Mouse (Mus musculus) lung, postnatal 36 days (tissue): Measurements from ENCODE around the gene Gpc5.

Experiments used
- DNase-seq: peaks from one replicate; pipeline ENCODE4 v3.0.0; 2022; ENCODE audit warnings: mixed read lengths

Gpc5 gene

DNA sequence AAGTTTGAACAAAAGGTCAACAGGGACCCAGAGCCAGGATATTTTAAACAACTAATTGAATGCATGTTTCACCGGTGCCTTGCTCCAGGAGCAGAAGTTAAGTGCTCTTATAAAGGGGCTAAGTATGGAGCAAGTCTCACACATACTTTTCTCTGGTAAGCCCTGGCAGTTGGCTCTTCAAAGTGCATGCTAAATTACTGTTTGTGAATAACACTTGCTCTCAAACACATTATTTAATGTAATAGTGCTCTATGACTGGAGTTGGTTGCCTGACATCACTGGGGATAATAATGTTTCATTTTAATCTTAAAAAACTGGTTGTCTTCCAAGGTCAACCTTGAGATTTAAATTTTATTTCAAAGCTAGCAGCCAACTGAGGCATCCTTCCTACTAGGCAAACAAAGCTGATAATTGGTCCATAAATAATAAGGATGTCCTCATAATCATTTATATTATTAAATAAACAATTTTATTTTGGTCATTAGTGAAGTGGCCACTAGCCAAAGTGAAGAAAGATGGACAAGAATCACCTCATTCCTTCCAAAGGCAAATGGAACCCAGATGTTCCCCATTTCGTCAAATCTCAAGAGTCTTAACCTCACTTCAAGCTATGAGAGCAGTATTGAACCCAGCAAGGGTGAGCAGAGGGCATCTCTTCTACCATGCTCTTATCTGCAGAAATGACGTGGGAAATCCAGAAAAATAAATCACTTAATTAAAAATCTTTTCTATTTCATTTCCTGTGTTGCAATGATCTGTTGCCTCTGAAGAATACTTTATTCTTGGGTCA is 488.6 kb downstream of the Gpc5 start:
- no peak for DNase-seq

DNA sequence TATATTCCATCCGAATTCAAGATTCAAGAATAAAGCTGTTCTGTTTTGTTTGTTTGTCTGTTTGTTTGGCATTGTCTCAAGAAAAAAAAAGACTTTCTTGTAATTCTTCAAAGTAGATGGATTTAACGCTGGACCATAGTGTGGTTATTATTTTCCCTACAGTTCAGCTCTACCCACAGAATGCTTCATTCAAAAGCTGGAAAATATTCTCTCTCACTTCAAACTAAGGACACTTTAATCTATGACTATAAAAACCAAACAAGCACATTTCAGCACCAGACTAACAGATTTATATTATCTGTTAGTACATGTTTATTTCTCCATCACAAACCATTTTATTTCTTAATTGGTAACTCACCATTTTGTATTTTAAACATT is 489.2 kb downstream of the Gpc5 start:
- DNase-seq = no peak

DNA sequence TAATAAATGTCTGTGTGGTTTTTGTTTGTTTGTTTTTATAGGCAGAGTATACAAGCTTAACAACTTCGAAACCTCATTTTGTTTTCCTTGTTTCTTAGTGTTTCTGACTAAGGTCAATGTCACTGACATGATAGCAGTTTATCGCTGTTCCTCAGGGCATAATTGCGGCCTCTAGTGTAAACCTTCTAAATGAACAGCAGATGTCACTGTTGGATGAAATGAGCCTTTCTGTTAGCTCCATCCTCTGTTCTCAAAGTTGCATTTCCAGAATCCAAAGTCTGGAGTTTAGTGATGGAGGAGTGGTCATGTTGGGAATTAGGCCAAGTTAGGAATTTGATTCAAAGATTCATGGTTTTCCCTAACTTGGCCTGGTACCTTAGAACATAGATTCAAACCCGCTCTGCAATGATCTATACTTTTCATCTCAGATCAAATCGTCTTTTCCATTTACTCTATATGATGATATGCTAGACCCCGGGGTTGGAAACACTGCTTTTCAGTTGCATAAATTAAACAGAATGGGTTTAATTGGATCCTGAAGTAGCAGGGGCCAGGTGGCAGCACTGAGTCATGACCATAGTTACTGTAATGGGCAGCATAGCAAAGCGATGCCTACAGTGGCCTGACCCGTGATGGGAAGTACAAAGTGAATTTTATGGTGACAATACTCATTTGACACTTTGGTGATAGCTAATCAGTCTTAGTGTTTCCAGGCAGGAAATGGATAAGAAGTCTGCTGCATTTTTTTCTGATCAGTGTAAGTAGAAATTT is 508.4 kb downstream of the Gpc5 start:
- no peak for DNase-seq

DNA sequence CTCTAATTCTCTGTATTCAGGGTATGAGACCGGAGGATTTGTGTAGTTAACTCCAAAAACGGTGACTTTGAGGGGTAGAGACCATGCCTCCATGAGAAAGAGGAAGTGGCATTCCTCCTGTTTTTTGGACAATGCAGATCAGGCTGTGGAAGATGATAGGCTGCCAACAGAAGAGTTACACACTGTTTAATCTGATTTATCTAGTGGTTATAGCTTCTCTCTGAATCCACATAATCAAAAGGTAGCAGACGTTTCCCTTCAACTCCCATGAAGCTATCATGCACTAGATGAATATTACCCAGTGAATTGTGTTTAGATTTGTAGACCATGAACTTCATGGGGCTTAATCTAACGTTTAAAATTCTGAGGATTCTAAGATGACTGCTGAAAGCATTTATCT is 522.1 kb downstream of the Gpc5 start:
- DNase-seq = no peak

DNA sequence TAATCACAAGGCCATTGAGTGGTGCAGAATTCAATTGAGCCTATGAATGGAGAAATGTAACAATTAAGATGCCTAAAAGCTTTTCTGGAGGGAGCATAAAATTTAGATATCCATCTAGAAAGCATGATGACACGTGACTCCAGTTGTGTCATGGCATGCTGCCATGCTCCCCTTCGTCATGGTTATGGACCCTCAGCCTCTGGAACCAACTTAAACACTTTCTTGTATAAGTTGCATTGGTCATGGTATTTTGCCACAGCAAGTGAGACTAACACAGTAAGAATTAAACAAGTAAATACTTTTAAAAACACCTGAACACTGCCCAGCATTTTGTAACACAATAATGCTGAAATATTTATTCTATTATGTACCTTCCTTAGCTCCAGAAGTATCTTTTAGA is 524.3 kb downstream of the Gpc5 start:
- DNase-seq = no peak

DNA sequence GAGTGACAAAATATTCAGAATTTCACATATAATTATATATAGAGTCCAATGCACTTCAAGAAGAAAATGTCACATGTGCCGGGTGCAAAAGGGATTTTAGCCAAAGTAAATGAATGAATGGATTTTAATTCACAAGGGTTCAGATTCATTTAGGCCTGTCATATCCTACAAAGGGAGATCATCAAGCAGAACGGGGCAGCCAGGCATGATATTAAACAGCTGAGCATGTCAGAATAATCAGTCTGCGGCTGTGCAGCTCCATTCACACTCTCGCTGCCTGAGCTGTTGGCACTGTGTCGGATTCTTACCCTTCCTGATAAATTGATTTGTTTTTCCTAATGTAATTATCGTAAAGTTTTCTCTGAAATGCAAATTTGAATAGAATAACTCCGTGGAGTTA is 524.8 kb downstream of the Gpc5 start:
- no peak for DNase-seq

DNA sequence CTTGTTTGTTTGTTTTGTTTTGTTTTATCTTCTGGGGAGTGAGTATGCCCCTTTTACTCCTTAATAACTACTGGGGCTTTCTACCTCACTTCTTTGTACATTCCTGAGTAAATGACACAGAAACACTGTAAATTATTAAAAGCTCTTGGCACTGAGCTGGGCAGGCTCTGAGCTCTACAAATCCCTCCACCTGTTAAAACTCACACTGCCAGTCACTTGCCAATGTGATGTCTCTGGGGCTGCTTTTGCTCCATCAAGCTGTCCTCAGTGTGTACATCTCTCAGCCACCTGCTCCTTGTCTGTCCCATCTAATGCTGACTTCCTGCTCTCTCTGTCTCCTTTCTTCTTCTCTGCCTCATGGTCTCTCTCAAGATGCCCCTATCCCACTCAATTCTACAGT is 528.5 kb downstream of the Gpc5 start:
- DNase-seq = no peak

DNA sequence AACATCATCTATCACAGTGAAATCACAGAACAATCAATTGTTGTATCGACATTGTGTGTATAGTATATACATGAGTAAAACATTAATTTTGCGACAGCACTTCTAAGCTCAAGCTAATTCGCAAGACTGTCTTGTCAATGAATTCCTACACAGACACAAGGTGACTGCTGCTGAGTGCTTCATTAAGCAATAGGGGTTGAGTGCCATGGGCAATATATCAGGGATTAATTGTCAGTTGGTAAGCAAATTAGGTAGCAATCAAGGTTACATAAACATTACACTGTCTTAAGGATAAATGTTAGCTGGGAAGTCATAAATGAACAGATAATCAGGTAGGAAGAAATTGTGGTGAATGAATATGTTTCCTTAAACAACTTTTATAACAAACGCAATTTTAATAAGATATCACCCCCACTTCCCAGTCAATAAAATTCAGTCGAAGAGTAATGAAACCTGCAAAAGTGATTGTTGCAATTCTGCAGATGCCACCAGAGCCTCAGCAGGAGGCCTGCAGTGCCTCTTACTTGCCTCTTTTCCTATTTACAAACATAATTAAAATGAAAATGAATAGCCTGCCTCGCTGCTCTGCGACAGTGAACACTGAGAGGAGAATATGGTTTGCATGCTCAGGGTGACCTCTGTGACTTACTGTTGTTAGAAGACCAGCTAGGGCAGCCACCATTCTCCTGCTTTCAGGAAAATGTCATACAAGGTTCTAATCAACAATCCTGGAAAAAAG is 539.3 kb downstream of the Gpc5 start:
- no peak for DNase-seq

DNA sequence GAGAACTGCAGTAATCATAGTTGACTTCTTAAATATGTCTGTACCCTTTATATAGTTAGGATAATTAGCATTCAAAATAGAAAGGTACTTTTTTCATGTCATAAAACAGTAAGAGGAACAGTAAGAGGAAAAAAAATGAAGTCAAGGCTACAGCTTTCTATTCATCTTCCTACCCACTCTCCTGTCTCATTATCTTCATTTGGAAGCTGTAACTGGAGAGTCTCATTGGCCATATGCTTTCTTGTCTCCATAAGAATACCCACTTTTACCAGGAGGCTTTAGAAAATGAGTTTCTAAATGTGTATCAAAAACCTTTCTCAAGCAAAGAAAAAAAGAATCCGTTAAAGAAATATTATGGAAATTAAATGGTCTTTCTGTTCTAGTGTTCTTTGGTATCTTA is 541.3 kb downstream of the Gpc5 start:
- DNase-seq = no peak

DNA sequence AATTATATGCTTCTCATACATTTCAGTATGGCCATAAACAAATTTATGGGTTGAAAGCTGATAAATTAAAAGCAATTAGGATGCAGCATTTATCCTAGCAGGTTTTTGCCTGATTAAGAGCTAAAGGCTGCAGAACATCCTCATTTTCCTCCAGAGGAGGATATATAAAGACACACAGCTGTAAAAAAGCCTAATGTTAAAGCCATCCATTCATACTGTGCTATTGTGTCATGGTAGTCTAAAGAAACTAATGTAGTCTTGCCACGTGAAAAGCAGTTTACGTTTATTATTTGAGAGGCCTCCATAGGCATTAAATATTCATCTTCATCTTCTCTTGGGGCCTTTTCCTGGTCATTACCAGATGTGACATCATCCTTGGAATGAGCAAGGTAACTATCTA is 587.9 kb downstream of the Gpc5 start:
- no peak for DNase-seq

DNA sequence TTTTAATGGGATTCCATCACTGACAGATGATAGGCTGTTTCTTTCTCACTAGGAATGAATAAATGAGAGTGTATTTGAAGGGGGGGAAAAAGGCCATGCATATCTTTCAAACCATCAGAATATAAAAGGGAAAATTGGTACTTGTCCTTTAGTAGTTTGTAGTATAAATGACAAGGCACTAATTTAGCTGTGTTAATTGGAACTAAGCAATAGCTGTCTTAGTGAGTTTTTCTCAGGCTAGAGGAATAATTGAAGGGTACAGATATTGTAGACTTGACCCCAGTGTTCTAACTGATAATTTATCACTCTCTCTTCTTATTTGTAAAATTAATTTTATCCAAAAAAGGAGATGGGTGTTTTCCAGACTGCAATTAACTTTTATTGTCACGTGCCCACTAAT is 654.0 kb downstream of the Gpc5 start:
- no peak for DNase-seq

DNA sequence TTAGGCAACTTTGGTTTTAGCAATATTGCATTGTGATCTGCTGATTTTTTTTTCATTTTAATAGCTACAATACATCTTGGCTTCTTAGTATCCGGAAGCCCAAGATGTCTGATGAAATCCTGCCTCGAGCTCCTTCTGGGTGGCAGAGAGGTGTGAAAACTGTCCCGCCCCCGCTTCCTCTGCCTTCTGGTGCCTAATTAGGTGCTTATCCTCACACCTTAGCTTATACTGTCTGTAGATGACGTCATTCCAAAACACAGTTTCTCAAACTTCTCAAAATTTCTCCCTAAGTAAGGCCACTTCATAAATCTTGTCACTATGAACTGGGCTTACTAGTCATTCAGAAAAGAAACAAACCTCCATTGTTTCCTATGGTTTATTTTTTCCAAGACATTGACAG is 668.2 kb downstream of the Gpc5 start:
- no peak for DNase-seq

DNA sequence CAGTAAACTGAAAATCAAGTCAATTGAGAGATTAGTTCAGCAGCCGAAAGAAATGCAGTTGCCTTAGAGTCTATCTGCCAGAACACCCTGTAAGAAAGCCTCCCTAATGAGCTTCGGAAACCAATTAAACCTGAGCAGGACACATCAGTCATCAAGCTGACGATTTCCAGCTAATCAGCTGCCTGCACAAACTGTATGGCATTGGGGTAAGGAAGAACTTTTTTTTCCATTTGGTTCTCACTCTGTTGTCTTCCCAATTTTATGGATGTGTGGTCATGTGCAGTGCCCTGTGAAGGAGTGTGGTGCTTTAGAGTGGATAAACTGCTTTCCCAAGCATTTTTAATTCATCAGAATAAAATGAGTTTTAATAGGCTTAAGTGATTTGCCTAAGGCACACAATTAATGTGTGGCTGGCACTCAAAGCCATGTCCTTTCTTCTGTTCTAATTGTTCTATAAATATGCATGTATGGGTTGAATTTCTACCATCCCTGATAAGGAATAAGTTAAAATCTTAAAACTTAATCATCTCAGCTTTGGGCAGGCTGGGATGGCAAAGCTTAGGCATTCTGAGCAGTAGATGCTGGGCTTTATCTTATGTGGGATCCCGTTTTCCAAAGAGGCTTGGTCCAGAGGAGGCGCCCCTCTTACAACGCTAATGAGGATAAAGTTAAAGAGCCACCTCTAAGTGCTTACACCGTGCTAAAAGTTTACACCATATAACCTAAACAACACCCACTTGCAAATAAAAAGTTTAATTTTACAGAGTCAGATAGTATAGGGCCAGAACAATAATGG is 687.6 kb downstream of the Gpc5 start:
- DNase-seq = no peak

DNA sequence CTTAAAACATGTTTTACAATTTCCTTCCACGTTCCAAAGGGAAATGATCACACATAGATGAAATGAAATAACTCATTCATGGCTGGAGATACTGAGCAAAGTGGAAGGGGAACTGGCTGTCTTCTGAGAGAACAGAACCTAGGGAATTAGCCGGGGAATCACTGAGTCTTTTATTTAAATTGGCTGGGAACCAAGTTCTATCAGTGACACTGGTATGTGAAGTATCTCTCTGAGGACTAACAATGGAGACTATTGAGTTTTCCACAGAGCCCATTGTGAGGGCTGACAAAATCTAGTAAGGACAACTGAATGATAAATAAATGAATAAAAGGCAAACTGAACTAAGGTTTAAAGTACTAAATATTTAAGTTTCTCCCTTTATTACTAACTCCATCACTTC is 712.7 kb downstream of the Gpc5 start:
- no peak for DNase-seq

DNA sequence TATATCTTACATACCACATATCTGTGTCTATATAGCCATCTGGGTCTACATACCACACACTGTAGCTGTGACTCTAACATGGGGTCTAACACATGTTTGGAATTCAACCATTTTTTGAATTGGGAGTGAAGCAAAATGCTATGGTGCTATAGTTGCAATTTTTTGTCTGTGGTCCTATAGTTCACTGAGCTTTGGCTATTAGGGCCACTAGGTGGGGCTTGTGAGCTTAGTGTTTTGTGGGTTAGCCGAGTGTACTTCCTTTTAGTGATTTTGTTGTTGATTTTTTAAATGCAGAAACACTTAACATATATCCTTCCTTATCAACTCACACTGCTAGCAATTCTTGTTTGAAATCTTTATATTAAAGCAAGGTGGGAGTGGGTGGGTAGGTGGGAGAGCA is 727.0 kb downstream of the Gpc5 start:
- no peak for DNase-seq

DNA sequence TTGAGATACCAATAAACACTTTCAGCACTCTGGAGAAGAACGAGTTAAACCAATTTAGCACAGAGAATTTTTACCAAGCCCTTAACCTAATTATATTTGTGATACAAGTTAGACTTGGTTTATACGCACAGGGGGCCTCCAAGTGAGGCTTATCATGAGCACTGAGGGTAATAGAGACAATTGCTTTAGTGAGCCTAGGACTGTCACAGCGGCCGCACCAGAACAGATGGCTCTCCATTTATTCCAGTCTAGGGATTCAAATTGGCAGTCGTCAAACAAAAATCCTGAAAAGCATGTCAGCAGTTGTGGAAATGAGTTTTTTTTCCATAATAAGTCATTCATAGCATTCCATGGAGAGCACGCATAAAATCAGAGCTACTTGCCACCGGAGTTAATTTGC is 729.6 kb downstream of the Gpc5 start:
- DNase-seq = no peak

DNA sequence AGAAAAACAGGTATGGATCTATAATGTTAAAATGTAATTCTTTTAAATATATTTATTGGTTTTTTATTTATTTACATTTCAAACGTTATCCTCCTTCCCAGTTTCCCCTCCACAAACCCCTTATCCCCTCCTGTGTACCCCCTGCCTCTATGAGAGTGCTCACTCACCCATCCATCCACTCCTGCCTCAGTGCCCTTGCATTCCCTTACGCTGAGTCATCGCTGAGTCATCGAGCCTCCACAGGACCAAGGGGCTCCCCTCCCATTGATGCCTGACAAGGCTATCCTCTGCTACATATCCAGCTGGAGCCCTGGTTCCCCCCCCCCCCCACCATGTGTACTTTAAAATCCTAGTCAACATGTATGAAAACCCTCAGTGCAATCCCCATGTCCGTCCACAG is 738.5 kb downstream of the Gpc5 start:
- no peak for DNase-seq

DNA sequence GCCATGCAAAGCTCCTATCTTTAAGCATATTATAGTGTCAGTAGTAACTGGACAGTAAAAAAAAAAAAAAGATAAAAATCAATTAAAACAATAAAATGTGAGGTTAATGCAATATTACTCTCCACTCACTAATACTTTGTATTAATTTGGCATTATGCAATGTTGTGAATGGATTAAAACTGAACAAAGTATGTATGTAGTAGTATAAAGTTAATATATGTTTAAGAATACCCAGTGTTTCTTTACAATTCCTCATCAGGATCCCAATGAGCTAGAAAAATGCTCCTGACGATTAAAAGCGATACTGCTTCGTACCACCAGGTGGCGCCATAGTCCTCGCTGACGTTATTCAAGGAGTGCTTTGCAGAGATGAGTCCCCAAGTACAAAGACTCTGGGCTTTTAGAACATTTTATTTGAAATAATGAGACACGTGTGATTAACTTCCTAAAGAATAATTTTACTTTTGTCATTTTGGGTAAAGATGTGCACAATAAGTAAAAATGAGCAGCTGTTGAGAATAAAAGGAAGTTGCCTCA is 739.3 kb downstream of the Gpc5 start:
- peak; percentile 42 for DNase-seq

DNA sequence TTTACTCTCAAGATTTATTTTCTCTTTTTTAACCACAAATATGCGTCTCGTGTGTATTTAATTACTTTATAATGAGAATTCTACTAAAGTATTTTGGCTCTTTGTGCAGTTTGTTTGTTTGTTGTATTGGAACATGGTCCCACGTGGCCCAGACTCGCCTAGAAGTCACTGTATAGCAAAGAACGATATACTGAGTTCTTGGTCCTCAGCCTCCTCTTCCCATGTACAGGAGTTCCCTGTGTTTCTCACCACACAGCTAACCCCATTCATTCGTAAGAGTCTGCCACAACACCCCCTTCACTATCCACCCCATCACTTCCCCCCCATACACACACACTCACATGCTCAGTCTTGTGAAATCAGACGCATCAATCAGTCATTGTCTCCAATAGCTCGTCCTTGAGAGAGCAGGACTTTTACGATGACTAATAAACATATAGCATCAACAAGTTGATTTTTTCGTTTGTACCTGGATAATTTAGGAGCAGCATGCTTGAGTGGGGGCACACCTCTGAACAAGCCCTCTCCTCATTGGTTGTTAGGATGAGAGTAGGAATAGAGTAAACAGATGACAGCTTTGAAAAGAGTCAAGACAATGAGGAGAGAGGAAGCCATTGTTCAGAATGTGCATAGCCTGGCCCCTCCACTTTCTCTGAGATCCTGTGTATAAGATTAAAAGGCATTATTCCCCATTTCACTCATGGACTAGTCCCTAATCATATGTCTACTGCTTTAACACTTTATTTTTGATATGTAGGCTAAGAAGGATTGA is 740.0 kb downstream of the Gpc5 start:
- DNase-seq = no peak

DNA sequence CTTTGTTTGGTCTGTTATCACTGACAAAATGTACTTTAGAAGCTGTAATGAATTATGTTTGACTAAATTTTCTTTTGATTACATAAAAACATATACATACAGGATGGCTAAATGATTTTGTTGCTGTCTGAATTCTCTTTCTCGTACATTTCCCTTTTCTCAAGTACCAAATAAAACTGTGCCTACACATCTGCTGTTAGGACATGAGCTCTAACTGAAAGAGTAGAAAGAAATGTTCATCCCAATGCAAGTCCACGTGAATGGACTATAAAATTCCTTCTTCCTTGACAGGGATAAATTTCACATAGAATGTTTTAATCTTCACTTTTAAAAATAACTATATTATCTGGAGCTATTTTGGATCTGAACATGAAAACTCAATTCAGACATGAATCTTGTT is 751.8 kb downstream of the Gpc5 start:
- no peak for DNase-seq

DNA sequence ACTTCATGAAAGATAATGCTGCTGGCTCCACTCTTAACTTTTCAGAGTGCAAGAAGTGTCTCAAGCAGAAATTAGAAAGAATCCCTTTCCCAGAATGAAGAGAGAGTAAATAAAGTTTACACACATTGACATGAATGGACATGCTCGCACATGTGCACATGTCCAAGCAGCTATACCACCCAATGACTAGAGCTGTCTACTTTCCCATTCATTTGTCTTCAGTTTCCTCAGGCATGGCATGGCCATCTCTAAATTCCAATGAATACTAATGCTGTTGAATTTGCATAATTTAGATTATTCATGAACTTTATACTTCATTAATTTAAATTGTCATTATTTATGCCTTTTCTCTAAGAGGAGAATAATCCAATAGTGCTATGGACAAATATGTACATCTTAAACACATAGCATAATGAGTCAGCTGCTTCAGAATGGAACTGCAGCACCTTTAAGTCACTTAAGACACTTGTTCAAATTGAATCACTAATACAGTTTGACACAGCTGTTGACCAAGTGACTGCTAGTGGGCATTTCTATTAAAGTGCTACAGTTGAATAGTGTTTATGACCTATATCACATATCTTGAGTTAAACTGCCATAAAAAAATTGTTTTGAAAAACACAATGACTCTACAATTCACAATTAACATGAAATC is 752.9 kb downstream of the Gpc5 start:
- no peak for DNase-seq
